Mouse (Mus musculus) thymus, postnatal 14 days (tissue): ENCODE results near the gene Tsc22d4.
A peak's percentile ranks its signal among the peaks of the same experiment; 100 is the strongest.

Experiments
- DNase-seq: peaks from one replicate; pipeline ENCODE4 v3.0.0; 2021

Gene Tsc22d4

GRCm38 (mm10) chr5:137768475-137768874 lies 22.9 kb downstream of the Tsc22d4 start:
- no peak for DNase-seq

- peak; percentile 61 for DNase-seq
Measured at GRCm38 (mm10) chr5:137770709-137771108, 25.2 kb downstream of the Tsc22d4 start.

GRCm38 (mm10) chr5:137772755-137773154 lies 27.2 kb downstream of the Tsc22d4 start:
- no peak for DNase-seq

GRCm38 (mm10) chr5:137775587-137776290 lies 30.2 kb downstream of the Tsc22d4 start:
- no peak for DNase-seq

GRCm38 (mm10) chr5:137776408-137776918 lies 30.9 kb downstream of the Tsc22d4 start:
- DNase-seq, result peak; percentile 57

- DNase-seq, result no peak
Measured at GRCm38 (mm10) chr5:137777267-137777845, 31.8 kb downstream of the Tsc22d4 start.

GRCm38 (mm10) chr5:137778635-137779034 lies 33.1 kb downstream of the Tsc22d4 start, which contains the start of gene Ppp1r35:
Gene Ppp1r35, plus strand, starts transcription at chr5:137778849.
- DNase-seq, result peak; percentile 96

GRCm38 (mm10) chr5:137779053-137779933 lies 33.8 kb downstream of the Tsc22d4 start:
- DNase-seq, result peak; percentile 61

- no peak for DNase-seq
Measured at GRCm38 (mm10) chr5:137781661-137782060, 36.1 kb downstream of the Tsc22d4 start.

GRCm38 (mm10) chr5:137782776-137783522 lies 37.4 kb downstream of the Tsc22d4 start:
- no peak for DNase-seq

GRCm38 (mm10) chr5:137783901-137784540 lies 38.5 kb downstream of the Tsc22d4 start:
- DNase-seq, result no peak

GRCm38 (mm10) chr5:137784546-137784945 lies 39.0 kb downstream of the Tsc22d4 start:
- no peak for DNase-seq

- peak; percentile 74 for DNase-seq
Measured at GRCm38 (mm10) chr5:137785164-137786031, 39.9 kb downstream of the Tsc22d4 start.

- peak; percentile 99 for DNase-seq
Measured at GRCm38 (mm10) chr5:137786109-137786942, 40.8 kb downstream of the Tsc22d4 start.

GRCm38 (mm10) chr5:137787151-137787928 lies 41.8 kb downstream of the Tsc22d4 start, which contains the start of the genes Mepce and Zcwpw1:
Gene Mepce, minus strand, starts transcription at chr5:137787655.
Gene Zcwpw1, plus strand, starts transcription at chr5:137787798.
- DNase-seq, result peak; percentile 96

- peak; percentile 53 for DNase-seq
Measured at GRCm38 (mm10) chr5:137788171-137788570, 42.6 kb downstream of the Tsc22d4 start.

- no peak for DNase-seq
Measured at GRCm38 (mm10) chr5:137788946-137789531, 43.5 kb downstream of the Tsc22d4 start.

GRCm38 (mm10) chr5:137791553-137791952 lies 46.0 kb downstream of the Tsc22d4 start:
- no peak for DNase-seq

GRCm38 (mm10) chr5:137796606-137797005 lies 51.1 kb downstream of the Tsc22d4 start:
- no peak for DNase-seq
